Mouse (Mus musculus) cerebellum, adult 9-11 months (tissue): ENCODE measurements around the gene Fads6.

Experiments
- DNase-seq: peaks from one replicate; pipeline ENCODE4 v3.0.0; 2022

Fads6 gene

GRCm38 (mm10) chr11:115249721-115250404, 47.6 kb downstream of the Fads6 start:
- DNase-seq, result peak; percentile 74

- no peak for DNase-seq
These were observed 49.5 kb downstream of the Fads6 start for GRCm38 (mm10) chr11:115247945-115248344.

GRCm38 (mm10) chr11:115247240-115247639, 50.2 kb downstream of the Fads6 start:
- DNase-seq, result no peak

- peak; percentile 83 for DNase-seq
These were observed 51.1 kb downstream of the Fads6 start for GRCm38 (mm10) chr11:115246386-115246785.

- DNase-seq, result no peak
These were observed 52.6 kb downstream of the Fads6 start for GRCm38 (mm10) chr11:115244840-115245239.

GRCm38 (mm10) chr11:115243783-115244182, 53.7 kb downstream of the Fads6 start:
- DNase-seq, result no peak

GRCm38 (mm10) chr11:115242746-115243145, 54.7 kb downstream of the Fads6 start:
- DNase-seq, result no peak

- DNase-seq, result peak; percentile 81
These were observed 56.1 kb downstream of the Fads6 start for GRCm38 (mm10) chr11:115241402-115241801.

- no peak for DNase-seq
These were observed 60.9 kb downstream of the Fads6 start for GRCm38 (mm10) chr11:115236570-115236969.

GRCm38 (mm10) chr11:115234320-115235044, 63.0 kb downstream of the Fads6 start:
- no peak for DNase-seq

GRCm38 (mm10) chr11:115233526-115234290, 63.8 kb downstream of the Fads6 start:
- no peak for DNase-seq

GRCm38 (mm10) chr11:115232889-115233288, 64.6 kb downstream of the Fads6 start:
- no peak for DNase-seq

- no peak for DNase-seq
These were observed 65.5 kb downstream of the Fads6 start for GRCm38 (mm10) chr11:115231924-115232323.

- DNase-seq, result no peak
These were observed 66.1 kb downstream of the Fads6 start for GRCm38 (mm10) chr11:115231168-115231915.
